Mouse (Mus musculus) ES-E14 (cell line): ENCODE measurements around the gene Macf1. TPM values are rescaled to one million over a fixed set of nuclear protein-coding genes. Genes with fewer than 3 reads are reported as not detected.
"Not testable (repeated sequence)": the region's sequence is repeated elsewhere in the genome, so short reads cannot be mapped to it uniquely, and the experiment has no call there.

Experiments
- DNase-seq: peaks from one replicate; pipeline ENCODE4 v3.0.0-alpha.2; 2013; ENCODE audit warnings: low read depth, low spot score
- H3K27ac ChIP-seq: 2 replicates; pipeline ENCODE4 v1.5.1; 2012; ENCODE audit warnings: low read depth, mild to moderate bottlenecking, low read length, moderate library complexity, mixed read lengths; ENCODE audit not compliant: poor library complexity, insufficient read depth, severe bottlenecking
- H3K36me3 ChIP-seq: 2 replicates; pipeline ENCODE4 v1.6.1; 2012; ENCODE audit warnings: mild to moderate bottlenecking, low read length, moderate library complexity, mixed read lengths; ENCODE audit not compliant: control insufficient read depth, poor library complexity, insufficient read depth, severe bottlenecking
- H3K4me1 ChIP-seq, 2 experiments: fragments of 150-350 bp in 1 of 2; sonication (generic) in 1 of 2; 2 replicates each; pipeline ENCODE4 v1.6.1; 2012; ENCODE audit warnings: low read length in 2 of 2, mild to moderate bottlenecking in 1 of 2, mixed read lengths in 1 of 2; ENCODE audit not compliant: control insufficient read depth in 2 of 2, insufficient read depth in 2 of 2, poor library complexity in 1 of 2
- H3K4me3 ChIP-seq, 2 experiments: fragments of 150-350 bp in 1 of 2; sonication (generic) in 1 of 2; 2 replicates each; pipeline ENCODE4 v1.5.1; 2012; ENCODE audit warnings: low read length in 2 of 2, low read depth in 1 of 2, mild to moderate bottlenecking in 1 of 2, mixed read lengths in 1 of 2; ENCODE audit not compliant: insufficient read depth in 1 of 2, poor library complexity in 1 of 2, severe bottlenecking in 1 of 2
- H3K9ac ChIP-seq: 2 replicates; pipeline ENCODE4 v1.6.1; 2012; ENCODE audit warnings: low read depth, mild to moderate bottlenecking, low read length, mixed read lengths; ENCODE audit not compliant: poor library complexity, insufficient read depth, severe bottlenecking
- H3K9me3 ChIP-seq: fragments of 150-350 bp; sonication (generic); 2 replicates; pipeline ENCODE4 v1.6.1; 2012; ENCODE audit warnings: low read depth, mild to moderate bottlenecking, low read length; ENCODE audit not compliant: control insufficient read depth, insufficient read depth
- CHD2 ChIP-seq: IDR thresholded peaks from 2 replicates; pipeline ENCODE4 v1.6.1; 2014; ENCODE audit warnings: mild to moderate bottlenecking, low read depth, low read length, inconsistent platforms
- HCFC1 ChIP-seq: IDR thresholded peaks from 2 replicates; pipeline ENCODE4 v1.6.1; 2012; ENCODE audit warnings: low read length, inconsistent platforms, borderline replicate concordance; ENCODE audit not compliant: insufficient read depth
- MAFK ChIP-seq: IDR thresholded peaks from 2 replicates; pipeline ENCODE4 v1.6.1; 2014; ENCODE audit warnings: mild to moderate bottlenecking, low read depth, low read length, inconsistent platforms; ENCODE audit not compliant: insufficient read depth
- ZC3H11A ChIP-seq: IDR thresholded peaks from 2 replicates; pipeline ENCODE4 v1.6.1; 2012; ENCODE audit warnings: low read depth, mild to moderate bottlenecking, inconsistent platforms, low read length, borderline replicate concordance
- ZNF384 ChIP-seq: IDR thresholded peaks from 2 replicates; pipeline ENCODE4 v1.6.1; 2012; ENCODE audit warnings: low read depth, low read length, inconsistent platforms
- in situ Hi-C, 2 experiments: fragments of 600-800 bp; cut with MboI; formaldehyde crosslinking; loops; one replicate each; pipeline ENCODE4 v1.15.1; 2025; ENCODE audit warnings: low sequenced_read_pairs in 2 of 2, inconsistent platforms in 1 of 2; ENCODE audit not compliant: unreplicated experiment in 2 of 2
- total RNA-seq: library from RNA; depleted of rRNA; stranded (reverse); fragments of 300-350 nt; gene quantifications from 2 replicates; pipeline ENCODE4 v1.2.3, GENCODE M21; 2012

The Macf1 gene
- total RNA-seq, 1 experiment, result 277 TPM

DNA sequence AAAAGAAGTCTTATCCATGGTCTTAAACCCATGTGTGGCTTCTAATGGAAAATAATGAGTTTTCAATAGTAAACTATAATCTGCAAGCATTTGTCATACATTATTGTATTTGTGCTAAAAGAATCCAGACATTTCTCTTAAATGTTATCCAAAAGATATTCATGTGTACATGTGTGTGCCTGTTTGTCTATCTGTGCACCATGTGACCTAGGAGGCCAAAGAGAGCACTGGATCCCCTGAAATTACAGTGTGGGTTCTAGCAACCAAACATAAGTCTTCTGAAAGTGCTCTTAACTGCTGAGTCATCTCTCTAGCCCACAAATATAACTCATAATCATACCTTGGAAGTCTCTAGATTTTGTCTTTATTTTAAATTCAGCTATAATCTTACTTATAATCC is 234.9 kb downstream of the Macf1 start:
- in situ Hi-C loops, result no loop called here
- Histone ChIP-seq H3K4me3 (no peak overlapping the region), H3K9me3 (no peaks in the 10 kb centered on the region), H3K4me1 (no peaks in the 10 kb centered on the region), H3K9ac (no peak overlapping the region), H3K36me3 (peaks cover 16% of the 10 kb centered on the region), H3K27ac (no peak overlapping the region)
- TF ChIP-seq HCFC1 (no peak), CHD2 (no peak), ZC3H11A (no peak), ZNF384 (no peak), MAFK (no peak)
- DNase-seq, result no peak

DNA sequence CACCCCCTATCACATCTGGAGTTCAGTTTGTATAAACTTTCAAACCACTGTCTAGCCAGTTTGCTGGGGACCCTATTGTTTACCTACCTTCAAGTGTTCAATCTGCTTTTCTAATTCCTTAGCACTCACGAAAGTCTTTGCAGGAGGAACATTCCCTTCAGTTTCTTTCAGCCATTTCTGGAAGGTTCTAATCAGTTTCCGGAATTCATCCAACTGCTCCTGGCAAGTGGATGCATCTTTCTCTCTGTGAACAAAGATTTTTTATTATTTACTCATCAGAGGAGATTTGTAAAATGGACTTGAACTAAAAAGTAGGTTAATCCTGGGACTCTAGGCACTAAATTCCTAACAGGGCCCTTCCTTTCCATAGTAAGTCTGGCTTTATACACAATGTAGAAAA is 236.1 kb downstream of the Macf1 start:
- H3K4me1 ChIP-seq, result no peaks in the 10 kb centered on the region
- no peaks in the 10 kb centered on the region for H3K9me3 ChIP-seq
- in situ Hi-C loops, result no loop called here
- H3K36me3 ChIP-seq, result peaks cover 16% of the 10 kb centered on the region
- no peak overlapping the region for H3K9ac ChIP-seq
- TF ChIP-seq MAFK (no peak), ZNF384 (no peak), CHD2 (no peak), HCFC1 (no peak), ZC3H11A (no peak)
- H3K4me3 ChIP-seq, result no peak overlapping the region
- DNase-seq, result no peak
- H3K27ac ChIP-seq, result no peak overlapping the region

DNA sequence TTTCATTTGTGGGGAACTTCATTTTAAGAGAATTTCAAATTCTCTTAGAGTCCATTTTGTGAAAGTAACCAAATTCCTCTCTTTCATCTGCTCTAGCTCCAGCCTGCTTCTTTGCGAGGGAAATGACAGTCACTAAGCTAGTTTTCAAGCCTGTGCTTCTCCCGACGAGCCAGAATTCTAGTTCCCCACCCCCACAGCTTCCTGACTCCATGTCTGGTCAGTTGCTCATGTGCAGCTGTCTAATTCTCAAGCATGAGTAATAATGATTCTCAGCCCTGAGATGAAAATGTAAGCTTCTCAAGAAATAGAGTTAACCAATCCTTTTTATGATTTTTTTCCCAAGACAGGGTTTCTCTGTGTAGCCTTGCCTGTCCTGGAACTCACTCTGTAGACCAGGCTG is 236.9 kb downstream of the Macf1 start:
- no peak for TF ChIP-seq ZC3H11A
- no peak for TF ChIP-seq MAFK
- TF ChIP-seq ZNF384, result no peak
- no peak for TF ChIP-seq CHD2
- no peak for TF ChIP-seq HCFC1
- Histone ChIP-seq H3K4me1 (no peaks in the 10 kb centered on the region), H3K36me3 (peaks cover 16% of the 10 kb centered on the region), H3K27ac (no peak overlapping the region), H3K4me3 (no peak overlapping the region), H3K9ac (no peak overlapping the region), H3K9me3 (no peaks in the 10 kb centered on the region)
- DNase-seq, result no peak
- in situ Hi-C loops, result no loop called here

DNA sequence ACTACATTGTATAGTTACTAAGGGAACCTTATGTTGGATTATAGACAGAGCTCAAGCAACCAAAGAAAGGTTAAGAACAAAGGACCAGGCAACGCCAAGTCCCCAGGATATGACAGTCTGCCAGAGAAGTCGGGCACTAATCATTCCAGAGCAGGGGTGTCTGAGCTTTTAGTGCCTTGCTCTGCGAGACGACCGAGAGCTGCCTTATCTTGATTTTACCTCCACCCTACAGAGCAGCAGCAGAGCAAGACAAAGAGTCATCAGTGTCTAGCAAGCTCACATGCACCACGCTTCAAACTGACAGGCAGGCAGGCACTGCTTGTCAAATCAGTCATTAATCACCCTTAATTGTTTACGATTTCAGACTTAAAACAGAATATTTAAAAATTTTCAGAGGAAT is 237.4 kb downstream of the Macf1 start:
- Histone ChIP-seq H3K9me3 (no peaks in the 10 kb centered on the region), H3K36me3 (peaks cover 12% of the 10 kb centered on the region), H3K27ac (no peak overlapping the region), H3K4me3 (no peak overlapping the region), H3K4me1 (no peaks in the 10 kb centered on the region), H3K9ac (no peak overlapping the region)
- DNase-seq, result no peak
- in situ Hi-C loops, result no loop called here
- no peak for TF ChIP-seq ZNF384
- no peak for TF ChIP-seq CHD2
- TF ChIP-seq ZC3H11A, result no peak
- TF ChIP-seq MAFK, result no peak
- TF ChIP-seq HCFC1, result no peak

DNA sequence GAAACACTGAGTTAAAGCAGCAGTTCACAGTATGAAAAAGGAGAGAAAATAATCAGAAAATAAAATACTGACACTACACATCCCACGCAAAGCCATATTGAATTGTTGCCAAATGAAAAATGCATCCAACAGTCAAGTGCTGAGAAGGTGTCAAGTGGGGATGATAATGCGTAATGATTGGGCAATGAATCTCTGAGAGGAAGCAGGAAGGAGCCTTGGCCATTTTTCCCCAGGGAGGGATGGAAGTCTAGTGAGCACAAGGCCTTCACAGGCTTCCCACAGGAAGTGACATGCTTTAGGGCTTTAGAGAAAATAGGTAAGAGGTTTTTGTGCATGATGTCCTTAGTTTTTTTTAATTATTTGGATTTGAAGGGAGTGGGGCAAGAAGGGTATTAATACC is 237.9 kb downstream of the Macf1 start:
- not testable (repeated sequence) for DNase-seq

More for the DNA sequence above, 237.9 kb downstream of the Macf1 start:
- H3K4me3 ChIP-seq, H3K27ac ChIP-seq, H3K9ac ChIP-seq, H3K9me3 ChIP-seq, in situ Hi-C loops, H3K4me1 ChIP-seq: not testable (repeated sequence)
- H3K36me3 ChIP-seq, result peaks cover 10% of the 10 kb centered on the region
